8 mouse cellular contexts compared by ENCODE assay signal in genomic region chr10:44457791-44458533, GRCm38 (mm10).
DNase-seq lines count a peak whose midpoint lies in the region; ATAC-seq and TF ChIP-seq lines count a peak whose summit lies in the region.

No protein-coding gene starts in this region.

- dilution Hi-C loops in CH12.LX (cut with MboI; ENCODE audit: extremely low pct_ligation_motif_present, extremely low pct_unique_long_range_greater_than_20kb, low sequenced_read_pairs) = no loop called here

- in situ Hi-C loops in CH12.LX (cut with MboI; ENCODE audit: low pct_ligation_motif_present, low pct_unique_long_range_greater_than_20kb, low sequenced_read_pairs) = loop anchor here (5.0 to 10.0 kb wide), 5 partner anchors 149 to 587 kb away; no protein-coding TSS in a partner anchor

- H3K4me2 ChIP-seq in CH12.LX (ENCODE audit: insufficient read depth, low read depth, poor library complexity, severe bottlenecking) = peak overlapping the region; percentile 99
- H3K4me2 ChIP-seq in forebrain, postnatal 0 days (ENCODE audit: low read depth) = peak overlapping the region; percentile 98
- peak overlapping the region; percentile 88 for H3K4me2 ChIP-seq in liver, embryonic 14.5 days (ENCODE audit: low read depth)

- no peaks in the 10 kb centered on the region for H3K9me3 ChIP-seq in erythroblast, embryonic 14.5 days (ENCODE audit: control insufficient read depth, low read length)
- H3K9me3 ChIP-seq in CH12.LX (replicated peaks; ENCODE audit: low read length) = no peaks in the 10 kb centered on the region
- no peaks in the 10 kb centered on the region for H3K9me3 ChIP-seq in forebrain, postnatal 0 days (ENCODE audit: low read length)
- H3K9me3 ChIP-seq in liver, embryonic 14.5 days (ENCODE audit: control insufficient read depth, low read length) = no peaks in the 10 kb centered on the region

- H3K79me2 ChIP-seq in CH12.LX (replicated peaks; ENCODE audit: control insufficient read depth, extremely low read depth, insufficient read depth, poor library complexity, severe bottlenecking) = peaks cover 35% of the 10 kb centered on the region

- no peak for TF ChIP-seq CTCF in CH12.LX (conservative IDR thresholded peaks at IDR 0.05 in 1 of 2, IDR thresholded peaks at IDR 0.05 in 1 of 2; ENCODE audit: low read depth in 2 of 2, low read length in 2 of 2)
- no peak for TF ChIP-seq CTCF in forebrain, postnatal 0 days (IDR thresholded peaks at IDR 0.05; ENCODE audit: low read depth)
- no peak for TF ChIP-seq CTCF in liver, embryonic 14.5 days (IDR thresholded peaks at IDR 0.05; ENCODE audit: low read depth)

- peaks cover 46% of the 10 kb centered on the region for H3K27me3 ChIP-seq in erythroblast, embryonic 14.5 days (ENCODE audit: control insufficient read depth)
- H3K27me3 ChIP-seq in CH12.LX (replicated peaks) = no peaks in the 10 kb centered on the region
- peaks cover 47% of the 10 kb centered on the region for H3K27me3 ChIP-seq in forebrain, postnatal 0 days (ENCODE audit: insufficient read depth, low read length)
- H3K27me3 ChIP-seq in liver, embryonic 14.5 days (ENCODE audit: control insufficient read depth, insufficient read depth, low read length) = peaks cover 24% of the 10 kb centered on the region

- H3K9ac ChIP-seq in CH12.LX (ENCODE audit: insufficient read depth, low read depth) = peak overlapping the region; percentile 78
- H3K9ac ChIP-seq in forebrain, postnatal 0 days = 0 out of 2 replicates have a peak overlapping the region, but pooled peaks have one; percentile 28
- peak overlapping the region; percentile 53 for H3K9ac ChIP-seq in liver, embryonic 14.5 days (replicated peaks)

- H3K4me3 ChIP-seq in erythroblast, embryonic 14.5 days (replicated peaks) = peak overlapping the region; percentile 65
- peak overlapping the region; percentile 58 to 87 (median 62) for H3K4me3 ChIP-seq in CH12.LX (replicated peaks in 1 of 3; ENCODE audit: low read depth in 2 of 3, low read length in 2 of 3, poor library complexity in 1 of 3)
- H3K4me3 ChIP-seq in forebrain, postnatal 0 days (ENCODE audit: low read depth, low read length) = peak overlapping the region; percentile 53
- H3K4me3 ChIP-seq in liver, embryonic 14.5 days (ENCODE audit: insufficient read depth in 1 of 2, low read depth in 2 of 2, low read length in 2 of 2) = peak overlapping the region; percentile 60 to 61

- no peak for TF ChIP-seq RAD21 in CH12.LX (IDR thresholded peaks at IDR 0.05; ENCODE audit: low read depth, low read length)

- no peak for DNase-seq in CH12.LX (ENCODE audit: extremely low read depth)
- DNase-seq in forebrain, postnatal 0 days = peak; percentile 29
- DNase-seq in liver, embryonic 14.5 days (ENCODE audit: low read depth in 3 of 3, low spot score in 3 of 3) = no peak
- no peak for DNase-seq in cerebellum, adult 9-10 months
- no peak for DNase-seq in urinary bladder, postnatal 4 days (ENCODE audit: low spot score in 2 of 2)

- no peak for ATAC-seq in erythroblast, adult 5-6 weeks (replicated peaks; ENCODE audit: low FRiP score, poor library complexity, severe bottlenecking)
- no peak for ATAC-seq in forebrain, postnatal 0 days
- ATAC-seq in liver, embryonic 14.5 days (ENCODE audit: insufficient read depth) = no peak
- no peak for ATAC-seq in megakaryocyte progenitor cell, adult 5-6 weeks (replicated peaks; ENCODE audit: poor library complexity)

- WGBS in forebrain, postnatal 0 days = 1% methylated on average over 25 of the region's 25 CpGs
- 1% methylated on average over 25 of the region's 25 CpGs for WGBS in liver, embryonic 14.5 days (ENCODE audit: insufficient replicate concordance)

- H3K4me1 ChIP-seq in erythroblast, embryonic 14.5 days (ENCODE audit: control insufficient read depth) = peaks cover 27% of the 10 kb centered on the region
- H3K4me1 ChIP-seq in CH12.LX (ENCODE audit: control insufficient read depth in 1 of 2, insufficient read depth in 2 of 2) = peaks cover 0 to 47% of the 10 kb centered on the region in 2 experiments; a peak in 2 of 4 replicates
- 0 out of 2 replicates have a peak, but pooled peaks cover 10% of the 10 kb centered on the region for H3K4me1 ChIP-seq in forebrain, postnatal 0 days (ENCODE audit: insufficient read depth)
- H3K4me1 ChIP-seq in liver, embryonic 14.5 days (replicated peaks; ENCODE audit: control insufficient read depth in 2 of 2, insufficient read depth in 2 of 2, low read length in 1 of 2) = peaks cover 3 to 9% of the 10 kb centered on the region in 2 experiments

- TF ChIP-seq POLR2A in CH12.LX (IDR thresholded peaks at IDR 0.05; ENCODE audit: low read depth, low read length) = no peak

- H3K36me3 ChIP-seq in erythroblast, embryonic 14.5 days (ENCODE audit: control insufficient read depth) = no peaks in the 10 kb centered on the region
- H3K36me3 ChIP-seq in CH12.LX (replicated peaks in 1 of 2; ENCODE audit: control insufficient read depth in 1 of 2, insufficient read depth in 1 of 2, low read length in 1 of 2) = no peaks in the 10 kb centered on the region
- H3K36me3 ChIP-seq in forebrain, postnatal 0 days (ENCODE audit: insufficient read depth) = no peaks in the 10 kb centered on the region
- no peaks in the 10 kb centered on the region for H3K36me3 ChIP-seq in liver, embryonic 14.5 days (replicated peaks; ENCODE audit: control insufficient read depth, insufficient read depth, low read depth)

- peak; percentile 14; the same call in 1 of the 2 replicates for TF ChIP-seq EP300 in CH12.LX (IDR thresholded peaks at IDR 0.05; ENCODE audit: low read length)
- TF ChIP-seq EP300 in liver, embryonic 14.5 days (IDR thresholded peaks at IDR 0.05; ENCODE audit: low read depth) = no peak

- H3K27ac ChIP-seq in CH12.LX (ENCODE audit: insufficient read depth, low read depth) = peak overlapping the region; percentile 30; the same call in 1 of the 2 replicates
- no peak overlapping the region for H3K27ac ChIP-seq in forebrain, postnatal 0 days (ENCODE audit: low read depth, low read length)
- H3K27ac ChIP-seq in liver, embryonic 14.5 days = no peak overlapping the region

TF ChIP-seq in CH12.LX, 34 proteins besides CTCF, POLR2A, EP300 and RAD21:
- TF ChIP-seq SMC3 (IDR thresholded peaks at IDR 0.05; ENCODE audit: low read depth, low read length) (no peak), ZNF384 (IDR thresholded peaks at IDR 0.05; ENCODE audit: low read depth, low read length) (peak; percentile 94), MXI1 (IDR thresholded peaks at IDR 0.05; ENCODE audit: low read depth, low read length) (0 out of 2 replicates have a peak, but pooled peaks have one; percentile 3), MAFK (IDR thresholded peaks at IDR 0.05; ENCODE audit: insufficient replicate concordance, low read length) (0 out of 2 replicates have a peak, but pooled peaks have one; percentile 2), E2F4 (IDR thresholded peaks at IDR 0.05; ENCODE audit: insufficient replicate concordance, low read depth, low read length) (no peak), MYC (IDR thresholded peaks at IDR 0.05; ENCODE audit: low read depth, low read length) (0 out of 2 replicates have a peak, but pooled peaks have one; percentile 20), BHLHE40 (IDR thresholded peaks at IDR 0.05; ENCODE audit: low read depth, low read length) (0 out of 2 replicates have a peak, but pooled peaks have one; percentile 4), CHD2 (IDR thresholded peaks at IDR 0.05; ENCODE audit: low read length) (0 out of 2 replicates have a peak, but pooled peaks have one; percentile 27)
TF ChIP-seq in CH12.LX: peak in this region for 6.

Comparison
In these comparisons a context has a peak if more than half of its experiments do, and no peak if none do; other contexts are left out.
1. H3K9ac ChIP-seq: peak in every context shown above with its lines; median percentile 78 in CH12.LX; 53 in liver, embryonic 14.5 days; 28 in forebrain, postnatal 0 days.